Mouse (Mus musculus) hindbrain, embryonic 13.5 days (tissue): ENCODE results near the gene Tstd1. TPM values are rescaled to one million over a fixed set of nuclear protein-coding genes. Genes with fewer than 3 reads are reported as not detected.

Experiments used
- ATAC-seq: fragments of 200-750 bp; cut with Nextera tagmentation; 2 replicates; pipeline ENCODE4 v1.8.0; 2017; ENCODE audit warnings: moderate TSS enrichment; ENCODE audit not compliant: low FRiP score
- H3K27ac ChIP-seq: fragments of 300-500 bp; sonication (generic); 2 replicates; pipeline ENCODE4 v1.5.1; 2015; ENCODE audit warnings: inconsistent platforms, mild to moderate bottlenecking, moderate library complexity
- H3K27me3 ChIP-seq: fragments of 300-500 bp; sonication (generic); 2 replicates; pipeline ENCODE4 v1.6.1; 2015; ENCODE audit warnings: mild to moderate bottlenecking, inconsistent platforms
- H3K36me3 ChIP-seq: fragments of 300-500 bp; sonication (generic); 2 replicates; pipeline ENCODE4 v1.6.1; 2015; ENCODE audit warnings: mild to moderate bottlenecking, inconsistent platforms
- H3K4me1 ChIP-seq: fragments of 300-500 bp; sonication (generic); replicated peaks from 2 replicates; pipeline ENCODE4 v1.6.1; 2015; ENCODE audit warnings: inconsistent platforms
- H3K4me2 ChIP-seq: fragments of 300-500 bp; sonication (generic); 2 replicates; pipeline ENCODE4 v1.6.1; 2015; ENCODE audit warnings: inconsistent platforms, mild to moderate bottlenecking, moderate library complexity
- H3K4me3 ChIP-seq: fragments of 300-500 bp; sonication (generic); 2 replicates; pipeline ENCODE4 v1.5.1; 2015; ENCODE audit warnings: mild to moderate bottlenecking, inconsistent platforms
- H3K9ac ChIP-seq: fragments of 300-500 bp; sonication (generic); 2 replicates; pipeline ENCODE4 v1.6.1; 2015; ENCODE audit warnings: mild to moderate bottlenecking, inconsistent platforms
- H3K9me3 ChIP-seq: fragments of 300-500 bp; sonication (generic); 2 replicates; pipeline ENCODE4 v1.6.1; 2016; ENCODE audit warnings: inconsistent platforms
- WGBS: fragments of 180-500 bp; shearing (Covaris S2); methylation state at CpG from one replicate; pipeline ENCODE4 v1.1.7; 2015; 5-methylcytosine and 5-hydroxymethylcytosine counted together
- polyA plus RNA-seq: library from polyadenylated mRNA; unstranded; fragments of >200 nt; fragmentation: Nextera tagmentation; extraction: Ambion mirVana; gene quantifications from 2 replicates; pipeline ENCODE4 v1.2.1, GENCODE M21; 2015

Gene Tstd1
- polyA plus RNA-seq, 1 experiment from 2014 or later = 11.7 TPM

DNA sequence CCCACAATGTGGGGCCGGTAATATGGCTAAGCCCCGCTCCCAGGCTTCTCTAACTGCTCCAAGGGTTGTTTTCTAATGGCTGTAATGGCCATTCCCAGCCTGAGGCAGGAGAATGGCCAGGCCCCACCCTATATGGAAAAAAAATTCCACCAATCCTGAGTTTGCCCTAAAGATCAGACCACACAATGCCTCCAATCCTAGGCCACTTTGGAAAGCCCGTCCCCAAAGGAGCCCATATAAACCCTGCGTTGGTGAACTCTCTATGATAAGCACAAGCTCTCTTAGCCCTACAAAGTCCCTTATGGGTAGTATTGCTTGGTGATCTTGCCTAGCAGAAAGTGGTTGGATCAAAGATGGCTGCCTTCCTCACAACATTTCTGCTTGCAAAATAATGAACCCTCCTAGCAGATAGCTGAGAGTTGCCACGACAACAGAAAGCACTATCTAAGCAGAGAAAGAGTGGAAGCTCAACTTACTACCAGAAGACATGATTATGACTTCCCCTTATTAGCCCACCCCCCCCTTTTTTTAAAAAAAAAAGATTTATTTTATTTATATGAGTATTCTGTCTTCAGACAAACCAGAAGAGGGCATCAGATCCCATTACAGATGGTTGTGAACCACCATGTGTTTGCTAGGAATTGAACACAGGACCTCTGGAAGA is 47.2 kb downstream of the Tstd1 start:
- WGBS = 93% methylated on average over 5 of the region's 5 CpGs
- H3K4me2 ChIP-seq = no peak overlapping the region
- no peak overlapping the region for H3K27ac ChIP-seq
- no peak overlapping the region for H3K9ac ChIP-seq
- H3K4me3 ChIP-seq = no peak overlapping the region
- ATAC-seq = no peak
- no peaks in the 10 kb centered on the region for H3K4me1 ChIP-seq
- H3K9me3 ChIP-seq = no peaks in the 10 kb centered on the region
- H3K27me3 ChIP-seq = no peaks in the 10 kb centered on the region
- no peaks in the 10 kb centered on the region for H3K36me3 ChIP-seq

DNA sequence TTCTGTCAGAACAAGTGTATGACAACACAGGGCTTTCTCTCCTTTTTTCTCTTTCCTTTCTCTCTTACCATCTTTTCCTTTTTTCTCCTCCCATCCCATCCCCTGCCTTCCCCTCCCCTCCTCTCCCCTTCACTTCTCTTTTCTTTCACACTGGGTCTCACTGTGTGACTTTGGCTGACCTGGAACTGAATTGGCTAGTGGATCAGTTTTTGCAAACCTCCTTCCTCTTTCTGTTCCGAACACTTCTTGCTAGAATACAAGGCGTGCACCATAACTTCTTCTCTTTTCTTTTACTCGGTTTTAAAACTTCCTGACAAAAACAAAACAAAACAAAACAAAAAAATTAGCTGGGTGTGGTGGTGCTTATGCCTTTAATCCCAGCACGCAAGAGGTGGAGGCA is 47.9 kb downstream of the Tstd1 start:
- Histone ChIP-seq H3K27ac (no peak overlapping the region), H3K4me2 (no peak overlapping the region), H3K4me1 (no peaks in the 10 kb centered on the region), H3K27me3 (no peaks in the 10 kb centered on the region), H3K4me3 (no peak overlapping the region), H3K9me3 (no peaks in the 10 kb centered on the region), H3K9ac (no peak overlapping the region), H3K36me3 (no peaks in the 10 kb centered on the region)
- WGBS = 87% methylated on average over 4 of the region's 4 CpGs
- no peak for ATAC-seq

- H3K4me1 ChIP-seq = no peaks in the 10 kb centered on the region
- H3K9ac ChIP-seq = no peak overlapping the region
- H3K4me2 ChIP-seq = no peak overlapping the region
- no peaks in the 10 kb centered on the region for H3K9me3 ChIP-seq
- no peaks in the 10 kb centered on the region for H3K27me3 ChIP-seq
- no peak for ATAC-seq
- no peaks in the 10 kb centered on the region for H3K36me3 ChIP-seq
- whole genome bisulfite sequencing = 90% methylated on average over 3 of the region's 3 CpGs
- no peak overlapping the region for H3K27ac ChIP-seq
- H3K4me3 ChIP-seq = no peak overlapping the region
Observed at GRCm38 (mm10) chr1:171469678-171470077, 51.0 kb downstream of the Tstd1 start.

Other genes starting within 250 kb of the Tstd1 start
- 25.1 and 44.1 TPM in 2 replicates for gene Pcp4l1, start 222.6 kb upstream of the Tstd1 start, polyA plus RNA-seq
- gene Nr1i3, start 204.9 kb upstream of the Tstd1 start, polyA plus RNA-seq = 0.32 and 0.48 TPM in 2 replicates
- 35.4 and 42.4 TPM in 2 replicates for gene Tomm40l, start 196.4 kb upstream of the Tstd1 start, polyA plus RNA-seq
- 4.4 and 6.0 TPM in 2 replicates for gene Apoa2, start 193.8 kb upstream of the Tstd1 start, polyA plus RNA-seq
- gene Fcer1g, start 184.5 kb upstream of the Tstd1 start, polyA plus RNA-seq = 29.4 and 33.8 TPM in 2 replicates
- 4.9 and 5.0 TPM in 2 replicates for gene Adamts4, start 168.5 kb upstream of the Tstd1 start, polyA plus RNA-seq
- 222 and 228 TPM in 2 replicates for gene Ndufs2, start 167.5 kb upstream of the Tstd1 start, polyA plus RNA-seq
- 105 and 110 TPM in 2 replicates for gene B4galt3, start 148.5 kb upstream of the Tstd1 start, polyA plus RNA-seq
- 45.0 and 51.1 TPM in 2 replicates for gene Ppox, start 137.7 kb upstream of the Tstd1 start, polyA plus RNA-seq
- gene Usp21, start 130.9 kb upstream of the Tstd1 start, polyA plus RNA-seq = 106 and 107 TPM in 2 replicates
- 125 and 128 TPM in 2 replicates for gene Ufc1, start 123.8 kb upstream of the Tstd1 start, polyA plus RNA-seq
- gene Dedd, start 89.7 kb upstream of the Tstd1 start, polyA plus RNA-seq = 51.6 and 52.3 TPM in 2 replicates
- 54.8 and 59.7 TPM in 2 replicates for gene Nit1, start 73.2 kb upstream of the Tstd1 start, polyA plus RNA-seq
- 164 and 169 TPM in 2 replicates for gene Pfdn2, start 73.2 kb upstream of the Tstd1 start, polyA plus RNA-seq
- gene Klhdc9, start 58.1 kb upstream of the Tstd1 start, polyA plus RNA-seq = 2.8 and 3.3 TPM in 2 replicates
- 1.4 and 1.7 TPM in 2 replicates for gene Nectin4, start 48.8 kb upstream of the Tstd1 start, polyA plus RNA-seq
- gene Arhgap30, start 29.9 kb upstream of the Tstd1 start, polyA plus RNA-seq = 1.00 and 1.0 TPM in 2 replicates
- 202 and 209 TPM in 2 replicates for gene Usf1, start 7.6 kb upstream of the Tstd1 start, polyA plus RNA-seq
- 12.2 and 13.3 TPM in 2 replicates for gene F11r, start 18.7 kb downstream of the Tstd1 start, polyA plus RNA-seq
- 32.0 and 34.5 TPM in 2 replicates for gene Alyref2, start 84.6 kb downstream of the Tstd1 start, polyA plus RNA-seq
- gene Itln1, start 116.4 kb downstream of the Tstd1 start, polyA plus RNA-seq = not detected in 2 replicates
- 0.04 TPM in 1 of 2 replicates, not detected in the other for gene Cd244a, start 140.3 kb downstream of the Tstd1 start, polyA plus RNA-seq
- gene Ly9, start 188.5 kb downstream of the Tstd1 start, polyA plus RNA-seq = 0.16 TPM in 1 of 2 replicates, not detected in the other
- gene Slamf7, start 234.2 kb downstream of the Tstd1 start, polyA plus RNA-seq = not detected in 2 replicates